ENCODE assay signal across 21 mouse cellular contexts in genomic region chr11:36161765-36162321, GRCm38 (mm10).
DNase-seq lines count a peak whose midpoint lies in the region; ATAC-seq and TF ChIP-seq lines count a peak whose summit lies in the region.
"Had no signal": no experiment of that assay in that cellular context is flagged by ENCODE, and none has a peak within 500 bp of the region (broad histone marks: within the 10 kb centered on the region; RNA-seq: fewer than 3 reads in every experiment).

No protein-coding gene starts in this region.

- peak; percentile 49 for DNase-seq in heart, adult 11 months
- peak; percentile 81 for DNase-seq in midbrain, embryonic 11.5 days (ENCODE audit: low spot score, missing footprints)
- no peak for DNase-seq in midbrain, postnatal 0 days (ENCODE audit: low spot score)
- DNase-seq in adrenal gland, adult 18-20 months (ENCODE audit: low spot score in 2 of 2): no peak
- DNase-seq in thymus, postnatal 36 days: no peak
- DNase-seq in kidney, adult 8-10 months: no peak
- DNase-seq: adrenal gland, postnatal 14 days; cerebellum, postnatal 14 days; gastrocnemius, postnatal 14 days; layer of hippocampus, adult 9-11 months; left cerebral cortex, postnatal 4 days; lung, postnatal 36 days; right cerebral cortex, postnatal 4 days; thymus, postnatal 14 days had no signal

- H3K36me3 ChIP-seq in heart, embryonic 11.5 days (ENCODE audit: control insufficient read depth, insufficient read depth, low read length): no peaks in the 10 kb centered on the region
- H3K36me3 ChIP-seq in midbrain, embryonic 11.5 days (ENCODE audit: control insufficient read depth, insufficient read depth, low read length): no peaks in the 10 kb centered on the region
- H3K36me3 ChIP-seq in midbrain, postnatal 0 days (ENCODE audit: insufficient read depth, low read length): peaks cover 4% of the 10 kb centered on the region
- H3K36me3 ChIP-seq in midbrain, embryonic 12.5 days: no peaks in the 10 kb centered on the region
- H3K36me3 ChIP-seq: embryonic facial prominence, embryonic 13.5 days; heart, embryonic 13.5 days; liver, embryonic 15.5 days had no signal

- WGBS in heart, embryonic 11.5 days (ENCODE audit: insufficient replicate concordance): 67% methylated on average over 10 of the region's 10 CpGs
- 76% methylated on average over 10 of the region's 10 CpGs for WGBS in midbrain, embryonic 11.5 days
- 63% methylated on average over 10 of the region's 10 CpGs for WGBS in midbrain, postnatal 0 days
- 56% methylated on average over 10 of the region's 10 CpGs for WGBS in midbrain, embryonic 12.5 days

- H3K4me2 ChIP-seq in heart, embryonic 11.5 days: no peak overlapping the region
- no peak overlapping the region for H3K4me2 ChIP-seq in midbrain, embryonic 11.5 days
- H3K4me2 ChIP-seq in midbrain, postnatal 0 days (ENCODE audit: low read depth, low read length, poor library complexity, severe bottlenecking): no peak overlapping the region
- no peak overlapping the region for H3K4me2 ChIP-seq in midbrain, embryonic 12.5 days (replicated peaks)
- H3K4me2 ChIP-seq: embryonic facial prominence, embryonic 13.5 days; heart, embryonic 13.5 days; hindbrain, embryonic 15.5 days; liver, embryonic 15.5 days had no signal

- no peaks in the 10 kb centered on the region for H3K9me3 ChIP-seq in heart, embryonic 11.5 days (replicated peaks; ENCODE audit: control insufficient read depth, low read length)
- no peaks in the 10 kb centered on the region for H3K9me3 ChIP-seq in midbrain, embryonic 11.5 days (ENCODE audit: control insufficient read depth, low read length)
- no peaks in the 10 kb centered on the region for H3K9me3 ChIP-seq in midbrain, postnatal 0 days (ENCODE audit: low read length)
- H3K9me3 ChIP-seq in midbrain, embryonic 12.5 days: no peaks in the 10 kb centered on the region
- H3K9me3 ChIP-seq: embryonic facial prominence, embryonic 13.5 days; heart, embryonic 13.5 days; hindbrain, embryonic 15.5 days; liver, embryonic 15.5 days had no signal

- no peak overlapping the region for H3K9ac ChIP-seq in heart, embryonic 11.5 days (ENCODE audit: low read depth, low read length)
- H3K9ac ChIP-seq in midbrain, embryonic 11.5 days (ENCODE audit: low read length): no peak overlapping the region
- no peak overlapping the region for H3K9ac ChIP-seq in midbrain, postnatal 0 days (replicated peaks; ENCODE audit: low read length, poor library complexity, severe bottlenecking)
- no peak overlapping the region for H3K9ac ChIP-seq in midbrain, embryonic 12.5 days (replicated peaks)
- H3K9ac ChIP-seq: embryonic facial prominence, embryonic 13.5 days; heart, embryonic 13.5 days; hindbrain, embryonic 15.5 days; liver, embryonic 15.5 days had no signal

- no peak overlapping the region for H3K4me3 ChIP-seq in heart, embryonic 11.5 days (ENCODE audit: low read depth, low read length)
- H3K4me3 ChIP-seq in midbrain, embryonic 11.5 days (ENCODE audit: low read depth, low read length): no peak overlapping the region
- no peak overlapping the region for H3K4me3 ChIP-seq in midbrain, postnatal 0 days (ENCODE audit: low read depth, low read length)
- H3K4me3 ChIP-seq in midbrain, embryonic 12.5 days: no peak overlapping the region
- H3K4me3 ChIP-seq: embryonic facial prominence, embryonic 13.5 days; heart, embryonic 13.5 days; hindbrain, embryonic 15.5 days; liver, embryonic 15.5 days had no signal

- no peak for TF ChIP-seq CTCF in midbrain, postnatal 0 days (IDR thresholded peaks at IDR 0.05)

- H3K27ac ChIP-seq in heart, embryonic 11.5 days (ENCODE audit: low read depth, low read length): no peak overlapping the region
- no peak overlapping the region for H3K27ac ChIP-seq in midbrain, embryonic 11.5 days (ENCODE audit: low read depth, low read length)
- no peak overlapping the region for H3K27ac ChIP-seq in midbrain, postnatal 0 days (ENCODE audit: low read depth, low read length)
- no peak overlapping the region for H3K27ac ChIP-seq in midbrain, embryonic 12.5 days (replicated peaks)
- H3K27ac ChIP-seq: embryonic facial prominence, embryonic 13.5 days; heart, embryonic 13.5 days; hindbrain, embryonic 15.5 days; kidney, postnatal 0 days; liver, embryonic 15.5 days had no signal

- no peaks in the 10 kb centered on the region for H3K27me3 ChIP-seq in heart, embryonic 11.5 days (ENCODE audit: control insufficient read depth, insufficient read depth, low read length)
- no peaks in the 10 kb centered on the region for H3K27me3 ChIP-seq in midbrain, embryonic 11.5 days (ENCODE audit: control insufficient read depth, insufficient read depth, low read length)
- no peaks in the 10 kb centered on the region for H3K27me3 ChIP-seq in midbrain, postnatal 0 days (ENCODE audit: insufficient read depth, low read length)
- 0 out of 2 replicates have a peak, but pooled peaks cover 4% of the 10 kb centered on the region for H3K27me3 ChIP-seq in midbrain, embryonic 12.5 days
- H3K27me3 ChIP-seq: embryonic facial prominence, embryonic 13.5 days; heart, embryonic 13.5 days; hindbrain, embryonic 15.5 days; liver, embryonic 15.5 days had no signal

- no peak for ATAC-seq in heart, embryonic 11.5 days (replicated peaks; ENCODE audit: insufficient number of reproducible peaks, low FRiP score, low TSS enrichment)
- ATAC-seq in midbrain, embryonic 11.5 days (ENCODE audit: low FRiP score): no peak
- ATAC-seq in midbrain, postnatal 0 days (ENCODE audit: low FRiP score): no peak
- ATAC-seq in midbrain, embryonic 12.5 days (ENCODE audit: low FRiP score, low read depth): peak; percentile 49; the same call in 1 of the 2 replicates

- peaks cover 6% of the 10 kb centered on the region for H3K4me1 ChIP-seq in heart, embryonic 11.5 days (ENCODE audit: control insufficient read depth, insufficient read depth, low read length)
- H3K4me1 ChIP-seq in midbrain, embryonic 11.5 days (ENCODE audit: control insufficient read depth, insufficient read depth, low read length): no peaks in the 10 kb centered on the region
- H3K4me1 ChIP-seq in midbrain, postnatal 0 days (ENCODE audit: insufficient read depth, low read length): no peaks in the 10 kb centered on the region
- peaks cover 8% of the 10 kb centered on the region; the same call in 1 of the 2 replicates for H3K4me1 ChIP-seq in midbrain, embryonic 12.5 days
- H3K4me1 ChIP-seq: embryonic facial prominence, embryonic 13.5 days; liver, embryonic 15.5 days had no signal

Comparison
In these comparisons a context has a peak if more than half of its experiments do, and no peak if none do; other contexts are left out.
1. DNase-seq: peak in heart, adult 11 months (single experiment) and midbrain, embryonic 11.5 days (single experiment); none in midbrain, postnatal 0 days (single experiment), adrenal gland, adult 18-20 months (0 of 2), thymus, postnatal 36 days (0 of 2) and kidney, adult 8-10 months (0 of 2).